Mouse (Mus musculus) heart, embryonic 15.5 days (tissue): ENCODE measurements around the gene Nfic. TPM values are rescaled to one million over a fixed set of nuclear protein-coding genes. Genes with fewer than 3 reads are reported as not detected.

Source experiments
- ATAC-seq: fragments of 200-750 bp; cut with Nextera tagmentation; replicated peaks from 2 replicates; pipeline ENCODE4 v1.8.0; 2017; ENCODE audit warnings: low read depth, moderate TSS enrichment; ENCODE audit not compliant: insufficient number of reproducible peaks, insufficient read depth, low FRiP score
- H3K27ac ChIP-seq: fragments of 300-500 bp; sonication (generic); 2 replicates; pipeline ENCODE4 v1.5.1; 2015; ENCODE audit warnings: mild to moderate bottlenecking, inconsistent platforms
- H3K27me3 ChIP-seq: fragments of 300-500 bp; sonication (generic); 2 replicates; pipeline ENCODE4 v1.6.1; 2015; ENCODE audit warnings: inconsistent platforms
- H3K36me3 ChIP-seq: fragments of 300-500 bp; sonication (generic); 2 replicates; pipeline ENCODE4 v1.6.1; 2015; ENCODE audit warnings: mild to moderate bottlenecking, inconsistent platforms
- H3K4me1 ChIP-seq: fragments of 300-500 bp; sonication (generic); replicated peaks from 2 replicates; pipeline ENCODE4 v1.6.1; 2015; ENCODE audit warnings: inconsistent platforms
- H3K4me2 ChIP-seq: fragments of 300-500 bp; sonication (generic); 2 replicates; pipeline ENCODE4 v1.6.1; 2015; ENCODE audit warnings: inconsistent platforms, mild to moderate bottlenecking, moderate library complexity
- H3K4me3 ChIP-seq: fragments of 300-500 bp; sonication (generic); 2 replicates; pipeline ENCODE4 v1.5.1; 2015; ENCODE audit warnings: mild to moderate bottlenecking, inconsistent platforms
- H3K9ac ChIP-seq: fragments of 300-500 bp; sonication (generic); 2 replicates; pipeline ENCODE4 v1.6.1; 2015; ENCODE audit warnings: mild to moderate bottlenecking, inconsistent platforms
- H3K9me3 ChIP-seq: fragments of 300-500 bp; sonication (generic); replicated peaks from 2 replicates; pipeline ENCODE4 v1.6.1; 2016; ENCODE audit warnings: inconsistent platforms
- WGBS: fragments of 180-500 bp; shearing (Covaris S2); methylation state at CpG from one replicate; pipeline ENCODE4 v1.1.7; 2015; ENCODE audit warnings: mixed read lengths; 5-methylcytosine and 5-hydroxymethylcytosine counted together
- microRNA-seq: library from miRNA; unstranded; fragments of <30 nt; microRNA quantifications from one replicate; pipeline ENCODE4, GENCODE M21; 2016
- polyA plus RNA-seq: library from polyadenylated mRNA; unstranded; fragments of >200 nt; fragmentation: Nextera tagmentation; extraction: Ambion mirVana; gene quantifications from 2 replicates; pipeline ENCODE4 v1.2.1, GENCODE M21; 2015

The Nfic gene
- polyA plus RNA-seq, 1 experiment from 2014 or later: 60.9 TPM

GRCm38 (mm10) chr10:81346453-81347067 is 108.9 kb downstream of the Nfic start:
- Histone ChIP-seq H3K36me3 (peaks cover 21% of the 10 kb centered on the region; the same call in 1 of the 2 replicates), H3K9me3 (no peaks in the 10 kb centered on the region), H3K4me3 (peak overlapping the region; percentile 26; the same call in 1 of the 2 replicates), H3K4me1 (peaks cover 63% of the 10 kb centered on the region), H3K4me2 (peak overlapping the region; percentile 51), H3K9ac (peak overlapping the region; percentile 43; the same call in 1 of the 2 replicates), H3K27ac (0 out of 2 replicates have a peak overlapping the region, but pooled peaks have one; percentile 37), H3K27me3 (peaks cover 24% of the 10 kb centered on the region)
- no peak for ATAC-seq
- WGBS: 20% methylated on average over 55 of the region's 55 CpGs

Small RNA genes lying within 50 kb of the gene (microRNA-seq; reads per million reads assigned to microRNA genes)
- gene Gm25595 (not detected), gene Mir1191b (1.7 reads per million), gene Mir6913 (not detected)

Other genes with a start within 250 kb of the Nfic start
- 0.25 and 1.1 TPM in 2 replicates for gene Atcay, start 224.8 kb downstream of the Nfic start, polyA plus RNA-seq
- gene Zfr2, start 222.5 kb downstream of the Nfic start, polyA plus RNA-seq: 6.0 and 7.5 TPM in 2 replicates
- 1.6 and 3.6 TPM in 2 replicates for gene Matk, start 202.7 kb downstream of the Nfic start, polyA plus RNA-seq
- 208 and 226 TPM in 2 replicates for gene Mrpl54, start 188.7 kb downstream of the Nfic start, polyA plus RNA-seq
- 42.3 and 61.2 TPM in 2 replicates for gene Apba3, start 188.7 kb downstream of the Nfic start, polyA plus RNA-seq
- 3.2 and 4.3 TPM in 2 replicates for gene Tjp3, start 164.1 kb downstream of the Nfic start, polyA plus RNA-seq
- 26.2 and 38.2 TPM in 2 replicates for gene Pip5k1c, start 162.7 kb downstream of the Nfic start, polyA plus RNA-seq
- 23.5 and 34.1 TPM in 2 replicates for gene Cactin, start 134.5 kb downstream of the Nfic start, polyA plus RNA-seq
- gene Tbxa2r, start 126.9 kb downstream of the Nfic start, polyA plus RNA-seq: 11.3 and 17.9 TPM in 2 replicates
- 0.04 TPM in 1 of 2 replicates, not detected in the other for gene Gipc3, start 112.4 kb downstream of the Nfic start, polyA plus RNA-seq
- gene Hmg20b, start 105.2 kb downstream of the Nfic start, polyA plus RNA-seq: 82.8 and 83.4 TPM in 2 replicates
- gene Mfsd12, start 98.1 kb downstream of the Nfic start, polyA plus RNA-seq: 11.7 and 22.3 TPM in 2 replicates
- gene 4930404N11Rik, start 89.8 kb downstream of the Nfic start, polyA plus RNA-seq: 0.81 and 2.2 TPM in 2 replicates
- gene Fzr1, start 77.1 kb downstream of the Nfic start, polyA plus RNA-seq: 66.5 and 84.1 TPM in 2 replicates
- 65.2 and 79.9 TPM in 2 replicates for gene Dohh, start 71.2 kb downstream of the Nfic start, polyA plus RNA-seq
- gene Gm48551, start 71.2 kb downstream of the Nfic start, polyA plus RNA-seq: 2.2 and 2.3 TPM in 2 replicates
- 0.84 and 0.91 TPM in 2 replicates for gene Gm48552, start 66.6 kb downstream of the Nfic start, polyA plus RNA-seq
- 3.9 and 4.1 TPM in 2 replicates for gene Smim24, start 62.6 kb downstream of the Nfic start, polyA plus RNA-seq
- gene Celf5, start 27.1 kb upstream of the Nfic start, polyA plus RNA-seq: 0.08 and 0.41 TPM in 2 replicates
- 43.6 and 63.4 TPM in 2 replicates for gene Ncln, start 40.8 kb upstream of the Nfic start, polyA plus RNA-seq
- 0.47 and 1.5 TPM in 2 replicates for gene S1pr4, start 44.5 kb upstream of the Nfic start, polyA plus RNA-seq
- gene Gna15, start 68.6 kb upstream of the Nfic start, polyA plus RNA-seq: 0.64 and 1.6 TPM in 2 replicates
- 52.1 and 64.1 TPM in 2 replicates for gene Gna11, start 89.6 kb upstream of the Nfic start, polyA plus RNA-seq
- gene Aes, start 103.9 kb upstream of the Nfic start, polyA plus RNA-seq: 650 and 761 TPM in 2 replicates
- 23.6 and 29.3 TPM in 2 replicates for gene Tle2, start 118.9 kb upstream of the Nfic start, polyA plus RNA-seq
- gene Tle6, start 145.4 kb upstream of the Nfic start, polyA plus RNA-seq: 23.9 and 30.5 TPM in 2 replicates
- 0.48 and 0.72 TPM in 2 replicates for gene BC025920, start 150.6 kb upstream of the Nfic start, polyA plus RNA-seq
- 20.8 and 26.7 TPM in 2 replicates for gene Sirt6, start 172.2 kb upstream of the Nfic start, polyA plus RNA-seq
- gene Ankrd24, start 172.9 kb upstream of the Nfic start, polyA plus RNA-seq: 12.3 and 13.7 TPM in 2 replicates
- 2.8 and 2.9 TPM in 2 replicates for gene Gm10778, start 193.4 kb upstream of the Nfic start, polyA plus RNA-seq
- 8.3 and 10.9 TPM in 2 replicates for gene Zfp433, start 249.2 kb upstream of the Nfic start, polyA plus RNA-seq